Mouse (Mus musculus): ENCODE measurements at regions not wholly inside any gene's neighbourhood (a gene's known extent, or its start where the extent isn't known, plus 50 kb on each side); places are given as distances from the start of the nearest gene placed in this dataset.

DNA sequence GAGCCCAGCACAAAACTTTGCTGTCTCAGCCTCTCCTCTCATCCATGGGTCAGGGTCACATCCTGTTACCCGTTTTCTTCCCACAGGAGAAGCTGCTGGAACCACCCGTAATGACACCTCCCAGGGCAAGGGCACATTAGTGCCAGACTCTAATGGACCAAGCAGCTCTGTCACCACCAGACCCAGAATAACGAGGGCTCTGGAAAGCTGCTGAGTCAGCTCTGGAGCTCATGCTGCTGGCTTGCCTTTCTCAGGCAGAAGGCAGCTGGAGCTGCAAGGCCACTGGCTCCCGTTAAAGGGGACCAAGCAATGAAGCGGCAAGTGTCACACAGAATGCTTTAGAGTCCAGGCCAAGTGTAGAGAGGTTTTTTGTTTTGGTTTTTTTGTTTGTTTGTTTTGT, 268.9 kb downstream of the Ptpru start:
- DNase-seq (ENCODE audit: low spot score) (no peak), ATAC-seq (ENCODE audit: low FRiP score, low TSS enrichment) (no peak)
- Histone ChIP-seq H3K27me3 (ENCODE audit: control insufficient read depth, insufficient read depth, low read length) (no peaks in the 10 kb centered on the region), H3K27ac (replicated peaks) (no peak overlapping the region), H3K9ac (ENCODE audit: low read length) (no peak overlapping the region), H3K4me3 (ENCODE audit: low read depth, low read length) (no peak overlapping the region), H3K4me2 (replicated peaks; ENCODE audit: low read depth) (no peak overlapping the region), H3K36me3 (ENCODE audit: control insufficient read depth, insufficient read depth, low read length) (no peaks in the 10 kb centered on the region), H3K4me1 (replicated peaks; ENCODE audit: control insufficient read depth, insufficient read depth) (no peaks in the 10 kb centered on the region), H3K9me3 (ENCODE audit: control insufficient read depth, low read length) (no peaks in the 10 kb centered on the region)
- 44% methylated on average over 5 of the region's 5 CpGs for WGBS
- TF ChIP-seq CTCF (IDR thresholded peaks at IDR 0.05; ENCODE audit: low read depth) (no peak), EP300 (optimal IDR thresholded peaks at IDR 0.05) (no peak)

DNA sequence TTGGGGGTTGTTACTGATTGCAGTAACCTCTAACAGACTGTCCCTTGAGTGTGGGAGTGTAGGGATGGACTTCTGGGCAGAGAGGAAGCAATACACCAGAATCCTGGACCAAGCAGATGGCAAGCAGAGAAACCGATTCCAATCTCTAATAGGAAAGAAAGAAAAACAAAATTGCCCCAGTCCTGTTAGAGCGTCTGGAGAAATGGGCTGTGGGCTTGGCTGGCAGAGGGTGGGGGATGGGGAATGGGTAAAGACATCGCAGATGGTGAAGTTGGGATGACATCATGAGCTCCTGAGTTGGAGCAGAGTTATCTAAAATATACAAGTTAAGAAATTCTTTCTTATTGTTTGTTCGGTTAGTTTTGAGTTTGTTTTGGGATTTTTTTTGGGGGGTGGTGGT, 260.5 kb downstream of the Ptpru start:
- Histone ChIP-seq H3K4me3 (ENCODE audit: low read depth, low read length) (no peak overlapping the region), H3K9ac (ENCODE audit: low read length) (no peak overlapping the region), H3K27ac (replicated peaks) (no peak overlapping the region), H3K4me2 (replicated peaks; ENCODE audit: low read depth) (no peak overlapping the region), H3K9me3 (ENCODE audit: control insufficient read depth, low read length) (no peaks in the 10 kb centered on the region), H3K4me1 (replicated peaks; ENCODE audit: control insufficient read depth, insufficient read depth) (no peaks in the 10 kb centered on the region), H3K27me3 (ENCODE audit: control insufficient read depth, insufficient read depth, low read length) (no peaks in the 10 kb centered on the region), H3K36me3 (ENCODE audit: control insufficient read depth, insufficient read depth, low read length) (no peaks in the 10 kb centered on the region)
- TF ChIP-seq EP300 (optimal IDR thresholded peaks at IDR 0.05): no peak
- TF ChIP-seq CTCF (IDR thresholded peaks at IDR 0.05; ENCODE audit: low read depth): no peak
- DNase-seq (ENCODE audit: low spot score) (no peak), ATAC-seq (ENCODE audit: low FRiP score, low TSS enrichment) (no peak)
- WGBS: 41% methylated on average over 4 of the region's 4 CpGs

DNA sequence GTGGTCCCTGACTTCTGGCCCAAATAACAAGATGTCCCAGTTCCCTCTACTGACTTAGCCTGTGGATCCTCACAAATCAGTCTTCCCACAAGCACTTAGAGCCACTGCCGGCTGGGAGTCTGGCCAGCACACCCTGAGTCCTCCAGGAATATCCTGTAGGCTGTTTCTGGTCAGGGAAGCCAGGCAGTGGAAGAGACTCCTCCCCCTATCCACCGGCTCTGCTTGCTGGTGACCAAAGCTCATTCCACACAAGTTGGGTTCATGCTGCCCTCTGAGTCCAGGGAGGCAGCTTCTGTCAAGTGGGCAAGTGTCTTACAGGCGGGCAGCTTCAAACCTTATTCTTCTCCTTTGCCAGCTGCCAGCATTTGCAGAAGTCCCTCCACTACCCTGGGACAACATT, 252.1 kb downstream of the Ptpru start:
- Histone ChIP-seq H3K4me1 (replicated peaks; ENCODE audit: control insufficient read depth, insufficient read depth) (no peaks in the 10 kb centered on the region), H3K36me3 (ENCODE audit: control insufficient read depth, insufficient read depth, low read length) (no peaks in the 10 kb centered on the region), H3K27me3 (ENCODE audit: control insufficient read depth, insufficient read depth, low read length) (no peaks in the 10 kb centered on the region), H3K9ac (ENCODE audit: low read length) (no peak overlapping the region), H3K4me3 (ENCODE audit: low read depth, low read length) (no peak overlapping the region), H3K9me3 (ENCODE audit: control insufficient read depth, low read length) (no peaks in the 10 kb centered on the region), H3K4me2 (replicated peaks; ENCODE audit: low read depth) (no peak overlapping the region), H3K27ac (replicated peaks) (no peak overlapping the region)
- ATAC-seq (ENCODE audit: low FRiP score, low TSS enrichment) (no peak), DNase-seq (ENCODE audit: low spot score) (no peak)
- TF ChIP-seq EP300 (optimal IDR thresholded peaks at IDR 0.05) (no peak), CTCF (IDR thresholded peaks at IDR 0.05; ENCODE audit: low read depth) (no peak)
- WGBS: 40% methylated on average over 3 of the region's 3 CpGs

DNA sequence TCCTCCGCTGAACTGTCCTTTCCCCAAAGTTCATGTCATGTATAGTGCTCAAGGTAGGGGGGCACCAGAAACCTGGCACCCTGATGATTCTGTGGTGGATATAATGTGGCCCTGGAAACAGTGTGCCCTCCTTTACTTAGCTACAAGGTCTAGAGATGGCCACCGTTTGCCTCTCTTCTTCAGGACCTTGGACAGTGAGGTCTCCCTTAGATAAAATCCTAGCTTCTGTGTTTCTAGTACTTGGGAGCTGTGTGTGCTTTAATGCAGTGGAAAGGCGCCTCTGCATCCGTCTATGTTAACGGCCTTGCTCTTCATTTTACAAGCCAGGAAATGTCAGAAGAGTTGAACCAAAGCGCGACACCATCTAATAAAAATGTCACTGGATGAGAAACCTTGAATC, 250.6 kb downstream of the Ptpru start:
- Histone ChIP-seq H3K4me3 (ENCODE audit: low read depth, low read length) (no peak overlapping the region), H3K4me2 (replicated peaks; ENCODE audit: low read depth) (no peak overlapping the region), H3K9me3 (ENCODE audit: control insufficient read depth, low read length) (no peaks in the 10 kb centered on the region), H3K36me3 (ENCODE audit: control insufficient read depth, insufficient read depth, low read length) (no peaks in the 10 kb centered on the region), H3K27ac (replicated peaks) (no peak overlapping the region), H3K9ac (ENCODE audit: low read length) (no peak overlapping the region), H3K27me3 (ENCODE audit: control insufficient read depth, insufficient read depth, low read length) (no peaks in the 10 kb centered on the region), H3K4me1 (replicated peaks; ENCODE audit: control insufficient read depth, insufficient read depth) (no peaks in the 10 kb centered on the region)
- TF ChIP-seq CTCF (IDR thresholded peaks at IDR 0.05; ENCODE audit: low read depth): no peak
- no peak for TF ChIP-seq EP300 (optimal IDR thresholded peaks at IDR 0.05)
- 53% methylated on average over 7 of the region's 7 CpGs for WGBS
- ATAC-seq (ENCODE audit: low FRiP score, low TSS enrichment) (no peak), DNase-seq (ENCODE audit: low spot score) (no peak)

DNA sequence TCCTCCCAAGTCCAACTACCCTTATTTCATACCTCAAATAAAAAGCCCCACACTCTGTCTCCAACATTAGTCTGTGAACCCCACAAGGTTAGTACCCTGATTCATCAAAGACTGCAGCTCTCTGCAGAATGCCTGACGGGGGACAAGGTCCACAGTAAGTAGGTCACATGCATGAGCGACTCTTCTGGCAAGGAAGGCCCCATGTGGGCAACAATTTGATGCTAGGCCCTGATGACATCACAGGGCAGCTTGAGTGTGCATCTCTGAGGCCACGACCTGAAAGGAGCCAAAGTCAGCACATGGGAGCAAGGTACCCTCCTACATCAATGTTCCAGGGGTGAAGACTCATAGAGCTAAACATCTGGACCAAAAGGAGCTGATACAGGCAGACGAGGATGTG, 248.0 kb downstream of the Ptpru start:
- Histone ChIP-seq H3K4me1 (replicated peaks; ENCODE audit: control insufficient read depth, insufficient read depth) (no peaks in the 10 kb centered on the region), H3K27me3 (ENCODE audit: control insufficient read depth, insufficient read depth, low read length) (no peaks in the 10 kb centered on the region), H3K4me3 (ENCODE audit: low read depth, low read length) (no peak overlapping the region), H3K27ac (replicated peaks) (no peak overlapping the region), H3K4me2 (replicated peaks; ENCODE audit: low read depth) (no peak overlapping the region), H3K36me3 (ENCODE audit: control insufficient read depth, insufficient read depth, low read length) (no peaks in the 10 kb centered on the region), H3K9me3 (ENCODE audit: control insufficient read depth, low read length) (no peaks in the 10 kb centered on the region), H3K9ac (ENCODE audit: low read length) (no peak overlapping the region)
- TF ChIP-seq CTCF (IDR thresholded peaks at IDR 0.05; ENCODE audit: low read depth) (no peak), EP300 (optimal IDR thresholded peaks at IDR 0.05) (no peak)
- ATAC-seq (ENCODE audit: low FRiP score, low TSS enrichment) (no peak), DNase-seq (ENCODE audit: low spot score) (no peak)
- 57% methylated on average over 4 of the region's 4 CpGs for WGBS

DNA sequence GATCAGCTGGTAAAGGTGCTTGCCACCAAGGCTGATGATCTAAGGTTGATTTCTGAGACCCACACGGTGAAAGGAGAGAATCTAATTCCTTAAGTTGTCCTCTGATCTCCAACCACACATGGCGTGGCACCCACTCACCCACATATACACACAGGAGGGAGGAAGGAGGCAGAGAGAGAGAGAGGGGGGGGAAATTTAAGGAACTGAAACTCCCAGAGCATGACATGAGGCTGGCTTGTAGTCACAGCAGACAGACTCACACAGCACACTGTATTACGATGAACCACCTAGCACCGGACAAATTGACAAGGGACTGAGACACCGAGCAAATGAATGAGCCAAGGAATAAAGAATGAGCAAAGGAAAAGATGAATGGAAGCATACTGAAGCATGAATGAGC, 246.6 kb downstream of the Ptpru start:
- ATAC-seq (ENCODE audit: low FRiP score, low TSS enrichment) (no peak), DNase-seq (ENCODE audit: low spot score) (no peak)
- TF ChIP-seq CTCF (IDR thresholded peaks at IDR 0.05; ENCODE audit: low read depth): no peak
- no peaks in the 10 kb centered on the region for H3K36me3 ChIP-seq (ENCODE audit: control insufficient read depth, insufficient read depth, low read length)
- WGBS: 82% methylated on average over 5 of the region's 5 CpGs
- H3K4me3 ChIP-seq (ENCODE audit: low read depth, low read length): no peak overlapping the region
- H3K27ac ChIP-seq (replicated peaks): no peak overlapping the region
- no peak overlapping the region for H3K9ac ChIP-seq (ENCODE audit: low read length)
- H3K27me3 ChIP-seq (ENCODE audit: control insufficient read depth, insufficient read depth, low read length): no peaks in the 10 kb centered on the region
- no peaks in the 10 kb centered on the region for H3K4me1 ChIP-seq (replicated peaks; ENCODE audit: control insufficient read depth, insufficient read depth)
- H3K4me2 ChIP-seq (replicated peaks; ENCODE audit: low read depth): no peak overlapping the region
- no peaks in the 10 kb centered on the region for H3K9me3 ChIP-seq (ENCODE audit: control insufficient read depth, low read length)
